Mouse (Mus musculus) midbrain, embryonic 12.5 days (tissue): ENCODE results near the gene Pax3. TPM values are rescaled to one million over a fixed set of nuclear protein-coding genes. Genes with fewer than 3 reads are reported as not detected.

Experiments used
- ATAC-seq: fragments of 200-750 bp; cut with Nextera tagmentation; 2 replicates; pipeline ENCODE4 v1.8.0; 2017; ENCODE audit warnings: low read depth, moderate TSS enrichment, moderate library complexity; ENCODE audit not compliant: low FRiP score
- H3K27ac ChIP-seq: fragments of 300-500 bp; sonication (generic); replicated peaks from 2 replicates; pipeline ENCODE4 v1.5.1; 2016; ENCODE audit warnings: mild to moderate bottlenecking
- H3K27me3 ChIP-seq: fragments of 300-500 bp; sonication (generic); 2 replicates; pipeline ENCODE4 v1.6.1; 2016; ENCODE audit warnings: mild to moderate bottlenecking
- H3K36me3 ChIP-seq: fragments of 300-500 bp; sonication (generic); 2 replicates; pipeline ENCODE4 v1.6.1; 2016
- H3K4me1 ChIP-seq: fragments of 300-500 bp; sonication (generic); 2 replicates; pipeline ENCODE4 v1.6.1; 2016
- H3K4me2 ChIP-seq: fragments of 300-500 bp; sonication (generic); replicated peaks from 2 replicates; pipeline ENCODE4 v1.6.1; 2016; ENCODE audit warnings: mild to moderate bottlenecking, moderate library complexity
- H3K4me3 ChIP-seq: fragments of 300-500 bp; sonication (generic); 2 replicates; pipeline ENCODE4 v1.5.1; 2016; ENCODE audit warnings: mild to moderate bottlenecking
- H3K9ac ChIP-seq: fragments of 300-500 bp; sonication (generic); replicated peaks from 2 replicates; pipeline ENCODE4 v1.6.1; 2016; ENCODE audit warnings: mild to moderate bottlenecking, moderate library complexity
- H3K9me3 ChIP-seq: fragments of 300-500 bp; sonication (generic); 2 replicates; pipeline ENCODE4 v1.6.1; 2016; ENCODE audit warnings: mild to moderate bottlenecking
- WGBS: fragments of 180-500 bp; shearing (Covaris S2); methylation state at CpG from one replicate; pipeline ENCODE4 v1.1.7; 2016; 5-methylcytosine and 5-hydroxymethylcytosine counted together
- polyA plus RNA-seq: library from polyadenylated mRNA; unstranded; fragments of >200 nt; fragmentation: Nextera tagmentation; extraction: Ambion mirVana; gene quantifications from 2 replicates; pipeline ENCODE4 v1.2.1, GENCODE M21; 2016

The Pax3 gene
- polyA plus RNA-seq, 1 experiment from 2014 or later = 61.9 TPM

DNA sequence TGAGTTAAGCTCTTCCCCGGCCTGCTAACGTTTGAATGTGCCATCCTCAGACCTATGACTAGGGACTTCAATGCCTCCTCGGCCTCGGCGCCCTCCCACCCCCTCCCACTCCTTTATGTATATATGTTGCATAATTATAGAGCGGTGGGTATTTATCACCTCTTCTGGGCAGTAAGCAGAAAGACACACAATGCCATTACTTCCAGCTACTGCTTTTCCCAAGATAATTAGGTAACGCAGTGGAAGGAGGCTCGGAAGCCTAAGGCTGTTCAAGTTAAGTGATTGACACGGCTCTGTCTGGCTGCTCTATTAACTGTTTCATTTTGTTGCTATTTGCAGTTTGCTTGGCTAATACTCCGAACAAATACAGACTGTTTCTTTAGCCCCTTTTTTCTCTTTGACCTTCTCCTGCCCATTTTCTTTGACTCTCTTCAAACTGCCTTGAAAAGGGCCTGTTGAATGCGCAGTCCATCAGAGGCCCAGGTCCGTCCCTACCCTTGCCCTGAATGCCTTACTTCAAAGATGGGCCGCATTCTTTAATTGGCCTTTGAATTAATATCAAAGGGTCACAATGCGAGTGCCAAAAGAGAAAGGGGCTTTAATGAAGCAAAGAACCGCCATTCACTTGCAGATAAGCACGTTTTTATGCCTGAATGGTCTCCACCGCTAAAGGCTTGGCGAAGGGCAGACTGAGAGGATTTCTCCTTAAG is 29.2 kb downstream of the Pax3 start:
- peak; percentile 90 for ATAC-seq
- H3K9ac ChIP-seq = no peak overlapping the region
- H3K4me2 ChIP-seq = peak overlapping the region; percentile 4
- peaks cover 59% of the 10 kb centered on the region for H3K4me1 ChIP-seq
- H3K36me3 ChIP-seq = no peaks in the 10 kb centered on the region
- no peak overlapping the region for H3K4me3 ChIP-seq
- no peaks in the 10 kb centered on the region for H3K9me3 ChIP-seq
- 5% methylated on average over 18 of the region's 18 CpGs for WGBS
- H3K27ac ChIP-seq = peak overlapping the region; percentile 66
- H3K27me3 ChIP-seq = peaks cover 87% of the 10 kb centered on the region

- Histone ChIP-seq H3K9ac (no peak overlapping the region), H3K9me3 (no peaks in the 10 kb centered on the region), H3K4me3 (no peak overlapping the region), H3K27me3 (peaks cover 88% of the 10 kb centered on the region), H3K36me3 (no peaks in the 10 kb centered on the region), H3K4me2 (no peak overlapping the region), H3K4me1 (peaks cover 13% of the 10 kb centered on the region), H3K27ac (no peak overlapping the region)
- WGBS = 74% methylated on average over 5 of the region's 5 CpGs
- no peak for ATAC-seq
Measured at GRCm38 (mm10) chr1:78161745-78162144, 35.2 kb downstream of the Pax3 start.

DNA sequence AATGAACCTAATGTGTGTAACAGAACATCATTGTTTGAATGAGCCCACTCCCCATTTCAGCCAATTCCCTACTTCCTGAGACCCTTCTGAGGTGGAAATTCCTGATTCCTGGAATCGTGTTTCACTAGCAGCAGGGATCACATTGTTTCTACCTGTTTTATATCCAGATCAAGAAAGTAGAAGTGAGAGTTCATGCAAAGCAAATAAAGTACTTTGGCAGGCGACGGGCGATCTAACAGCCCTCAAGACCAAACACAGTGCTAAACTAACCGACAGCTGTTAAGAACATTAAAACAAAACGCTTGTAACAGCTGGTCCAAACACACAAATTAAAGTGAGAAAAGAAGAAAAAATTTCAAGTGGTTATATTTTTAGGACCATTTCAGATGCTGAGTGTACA is 39.0 kb downstream of the Pax3 start:
- Histone ChIP-seq H3K27ac (no peak overlapping the region; the same call in 1 of the 2 replicates), H3K27me3 (peaks cover 82% of the 10 kb centered on the region), H3K4me3 (no peak overlapping the region), H3K4me2 (no peak overlapping the region), H3K36me3 (no peaks in the 10 kb centered on the region), H3K9me3 (no peaks in the 10 kb centered on the region), H3K4me1 (peaks cover 6% of the 10 kb centered on the region; the same call in 1 of the 2 replicates), H3K9ac (no peak overlapping the region; the same call in 1 of the 2 replicates)
- WGBS = 37% methylated on average over 6 of the region's 6 CpGs
- no peak for ATAC-seq

- H3K27ac ChIP-seq = no peak overlapping the region
- ATAC-seq = no peak; the same call in 1 of the 2 replicates
Measured at GRCm38 (mm10) chr1:78155796-78156195, 41.1 kb downstream of the Pax3 start.

DNA sequence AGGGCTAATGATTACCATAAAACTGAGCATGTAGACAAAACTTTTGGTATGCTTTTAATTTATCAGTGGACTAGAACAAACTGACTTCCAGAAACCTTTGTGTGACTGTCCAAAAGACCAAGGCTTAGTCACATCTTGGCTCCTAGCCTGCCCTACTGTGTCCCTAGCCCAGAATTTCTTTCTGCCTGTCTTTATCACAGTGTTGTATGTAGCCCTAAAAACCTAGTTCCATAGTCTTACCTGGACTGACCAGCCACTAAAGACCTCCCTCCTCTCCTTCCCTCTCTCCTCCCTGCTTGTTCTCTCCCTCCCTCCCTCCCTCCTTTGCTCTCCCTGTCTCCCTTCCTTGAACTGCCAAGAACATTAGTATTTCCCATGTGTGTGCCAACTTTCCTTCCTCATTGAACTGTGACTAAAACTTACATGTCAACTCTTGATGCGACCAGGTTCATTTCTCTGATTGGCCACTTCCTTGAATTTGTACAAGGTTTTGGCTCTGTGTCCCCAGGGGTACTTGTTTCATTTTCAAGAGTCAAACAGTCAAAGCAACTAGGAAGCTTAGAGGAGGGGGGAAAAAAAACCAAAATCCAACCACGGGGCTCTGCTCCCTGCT is 48.8 kb downstream of the Pax3 start:
- Histone ChIP-seq H3K27me3 (peaks cover 88% of the 10 kb centered on the region), H3K4me3 (no peak overlapping the region), H3K9me3 (no peaks in the 10 kb centered on the region), H3K27ac (no peak overlapping the region), H3K4me2 (no peak overlapping the region), H3K4me1 (peaks cover 22% of the 10 kb centered on the region; the same call in 1 of the 2 replicates), H3K9ac (no peak overlapping the region), H3K36me3 (no peaks in the 10 kb centered on the region)
- WGBS = 52% methylated on average over 2 of the region's 2 CpGs
- no peak for ATAC-seq

More at GRCm38 (mm10) chr1:78155796-78156195, 41.1 kb downstream of the Pax3 start:
- 89% methylated on average over 4 of the region's 4 CpGs for WGBS
- H3K9ac ChIP-seq = no peak overlapping the region
- H3K4me1 ChIP-seq = peaks cover 6% of the 10 kb centered on the region; the same call in 1 of the 2 replicates
- no peak overlapping the region for H3K4me3 ChIP-seq
- H3K36me3 ChIP-seq = no peaks in the 10 kb centered on the region
- no peaks in the 10 kb centered on the region for H3K9me3 ChIP-seq
- H3K27me3 ChIP-seq = peaks cover 82% of the 10 kb centered on the region
- no peak overlapping the region for H3K4me2 ChIP-seq

DNA sequence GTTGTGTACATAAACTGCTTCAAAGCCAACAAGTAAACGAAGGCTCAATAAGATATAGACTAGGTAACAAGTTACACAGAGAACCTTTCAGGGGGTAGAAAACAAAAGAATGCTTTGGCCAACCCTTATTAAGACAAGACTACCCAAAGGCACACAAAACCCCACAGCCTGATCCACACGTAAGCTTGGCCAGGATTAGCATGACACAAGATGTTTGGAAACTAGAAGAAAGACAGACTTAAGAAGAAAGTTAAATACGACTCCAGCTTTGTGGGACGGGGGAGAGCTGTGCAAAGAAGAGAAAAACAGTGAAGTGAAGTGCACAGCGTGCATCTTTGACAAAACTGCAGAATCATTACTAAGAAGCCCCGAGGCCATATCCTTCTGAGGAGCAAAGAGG is 53.5 kb downstream of the Pax3 start:
- H3K27ac ChIP-seq = peak overlapping the region; percentile 47
- H3K36me3 ChIP-seq = no peaks in the 10 kb centered on the region
- H3K9ac ChIP-seq = no peak overlapping the region
- no peaks in the 10 kb centered on the region for H3K9me3 ChIP-seq
- 6% methylated on average over 6 of the region's 6 CpGs for WGBS
- H3K4me1 ChIP-seq = peaks cover 55% of the 10 kb centered on the region; the same call in 1 of the 2 replicates
- peaks cover 75% of the 10 kb centered on the region for H3K27me3 ChIP-seq
- ATAC-seq = no peak
- H3K4me3 ChIP-seq = no peak overlapping the region
- peak overlapping the region; percentile 13; the same call in 1 of the 2 replicates for H3K4me2 ChIP-seq

GRCm38 (mm10) chr1:78142912-78143311 is 54.0 kb downstream of the Pax3 start:
- no peak overlapping the region for H3K9ac ChIP-seq
- peak overlapping the region; percentile 69 for H3K27ac ChIP-seq
- peaks cover 74% of the 10 kb centered on the region for H3K27me3 ChIP-seq
- H3K4me1 ChIP-seq = peaks cover 55% of the 10 kb centered on the region; the same call in 1 of the 2 replicates
- no peaks in the 10 kb centered on the region for H3K36me3 ChIP-seq
- no peak for ATAC-seq
- 17% methylated on average over 6 of the region's 6 CpGs for WGBS
- no peak overlapping the region for H3K4me3 ChIP-seq
- peak overlapping the region; percentile 15; the same call in 1 of the 2 replicates for H3K4me2 ChIP-seq
- H3K9me3 ChIP-seq = no peaks in the 10 kb centered on the region

GRCm38 (mm10) chr1:78141741-78142501 is 55.0 kb downstream of the Pax3 start:
- H3K4me1 ChIP-seq = peaks cover 53% of the 10 kb centered on the region; the same call in 1 of the 2 replicates
- H3K4me3 ChIP-seq = no peak overlapping the region
- H3K27me3 ChIP-seq = peaks cover 77% of the 10 kb centered on the region
- peak overlapping the region; percentile 21 for H3K4me2 ChIP-seq
- H3K27ac ChIP-seq = peak overlapping the region; percentile 36; the same call in 1 of the 2 replicates
- ATAC-seq = no peak; the same call in 1 of the 2 replicates
- no peak overlapping the region for H3K9ac ChIP-seq
- H3K9me3 ChIP-seq = no peaks in the 10 kb centered on the region
- 8% methylated on average over 9 of the region's 9 CpGs for WGBS
- no peaks in the 10 kb centered on the region for H3K36me3 ChIP-seq

- Histone ChIP-seq H3K27ac (peak overlapping the region; percentile 54; the same call in 1 of the 2 replicates), H3K9ac (no peak overlapping the region), H3K36me3 (no peaks in the 10 kb centered on the region), H3K4me3 (no peak overlapping the region), H3K27me3 (peaks cover 74% of the 10 kb centered on the region), H3K4me2 (peak overlapping the region; percentile 26), H3K9me3 (no peaks in the 10 kb centered on the region), H3K4me1 (peaks cover 49% of the 10 kb centered on the region; the same call in 1 of the 2 replicates)
- ATAC-seq = no peak; the same call in 1 of the 2 replicates
- 6% methylated on average over 7 of the region's 7 CpGs for WGBS
Measured at GRCm38 (mm10) chr1:78141314-78141713, 55.6 kb downstream of the Pax3 start.

DNA sequence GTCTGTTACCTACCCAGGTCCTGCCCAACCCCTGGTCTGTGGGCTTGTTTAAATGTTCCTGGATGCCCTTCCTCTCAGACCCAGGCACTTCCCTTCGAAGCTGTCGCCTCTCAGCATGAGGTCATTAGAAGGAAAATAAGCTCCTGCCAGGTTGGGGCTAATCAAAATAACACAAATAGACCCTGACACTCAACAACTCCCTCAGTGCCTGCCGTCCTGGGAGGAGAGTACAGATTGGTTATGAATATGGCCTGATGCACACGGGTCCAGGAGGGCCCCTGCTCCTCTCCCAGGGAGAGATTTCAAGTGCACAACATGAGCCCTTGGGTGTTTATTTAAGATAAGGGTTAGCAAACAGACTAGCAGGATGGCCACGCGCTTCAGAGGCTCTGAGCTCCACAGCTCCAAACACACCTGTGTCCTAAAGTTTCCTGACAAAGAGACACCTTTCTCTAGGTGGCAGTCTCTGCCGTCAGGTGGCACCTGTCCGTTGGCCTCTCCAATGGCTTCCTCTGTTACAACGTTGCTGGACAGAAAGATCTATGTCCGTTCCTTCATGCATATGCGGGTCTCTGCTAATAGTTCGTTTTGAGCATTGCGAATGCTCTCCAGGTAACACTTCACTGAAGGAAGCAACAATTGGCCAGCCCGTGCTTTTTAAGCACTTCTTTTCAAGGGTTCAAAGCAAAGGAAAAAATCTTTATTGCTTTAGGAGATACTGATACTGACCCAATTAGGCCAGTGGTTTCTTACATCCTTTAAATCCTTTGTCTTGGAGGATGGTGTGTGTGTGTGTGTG is 56.2 kb downstream of the Pax3 start:
- Histone ChIP-seq H3K9ac (no peak overlapping the region), H3K9me3 (no peaks in the 10 kb centered on the region), H3K27ac (peak overlapping the region; percentile 54), H3K4me3 (no peak overlapping the region), H3K27me3 (peaks cover 70% of the 10 kb centered on the region), H3K4me2 (peak overlapping the region; percentile 26), H3K4me1 (peaks cover 49% of the 10 kb centered on the region; the same call in 1 of the 2 replicates), H3K36me3 (no peaks in the 10 kb centered on the region)
- ATAC-seq = peak; percentile 76
- under 1% methylated on average over 14 of the region's 14 CpGs for WGBS

- Histone ChIP-seq H3K4me3 (peak overlapping the region; percentile 5; the same call in 1 of the 2 replicates), H3K27me3 (peaks cover 71% of the 10 kb centered on the region), H3K4me2 (peak overlapping the region; percentile 28), H3K9ac (no peak overlapping the region), H3K4me1 (peaks cover 43% of the 10 kb centered on the region; the same call in 1 of the 2 replicates), H3K27ac (peak overlapping the region; percentile 68; the same call in 1 of the 2 replicates), H3K36me3 (no peaks in the 10 kb centered on the region; the same call in 1 of the 2 replicates), H3K9me3 (no peaks in the 10 kb centered on the region)
- WGBS = 2% methylated on average over 11 of the region's 11 CpGs
- ATAC-seq = peak; percentile 88
Measured at GRCm38 (mm10) chr1:78139287-78139686, 57.6 kb downstream of the Pax3 start.
